Mouse (Mus musculus) thymus, adult 2 months (tissue): ENCODE data around the gene Tomm34.

Experiments used
- CTCF ChIP-seq: fragments of 200-500 bp; IDR thresholded peaks from 2 replicates; pipeline ENCODE4 v1.5.1; 2012; ENCODE audit warnings: mild to moderate bottlenecking, control low read depth, low read length, moderate library complexity, borderline replicate concordance; ENCODE audit not compliant: control insufficient read depth, poor library complexity, insufficient read depth; ENCODE audit errors: extremely low read depth
- POLR2A ChIP-seq: fragments of 200-500 bp; IDR thresholded peaks from 2 replicates; pipeline ENCODE4 v1.6.1; 2012; ENCODE audit warnings: mild to moderate bottlenecking, low read length, control low read depth, moderate library complexity; ENCODE audit not compliant: control insufficient read depth, poor library complexity, insufficient read depth; ENCODE audit errors: extremely low read depth

DNA sequence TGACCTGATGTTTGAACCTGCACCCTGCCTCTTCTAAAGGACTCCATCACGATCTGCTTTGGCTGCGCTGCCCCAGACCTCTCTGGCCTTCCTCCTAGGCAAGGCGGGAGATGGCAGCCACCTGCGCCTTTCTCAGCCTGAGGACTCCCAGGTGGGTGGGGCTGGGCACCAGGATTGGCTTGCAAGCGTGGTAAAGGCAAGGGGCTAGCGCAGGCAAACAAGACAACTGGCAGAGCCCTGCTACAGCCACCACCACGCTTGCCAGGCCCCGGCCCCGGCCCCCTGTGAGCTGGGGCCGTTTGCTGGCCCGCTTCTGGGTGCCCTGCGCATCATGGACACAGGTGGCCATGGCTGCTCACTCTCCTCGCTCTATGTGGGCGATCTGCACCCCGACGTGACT, 45.8 kb downstream of the Tomm34 start, which contains the start of gene Pabpc1l:
- TF ChIP-seq CTCF, result no peak
- no peak for TF ChIP-seq POLR2A
